Mouse (Mus musculus) spleen, adult 2 months (tissue): ENCODE data around the gene Fam83e. TPM values are rescaled to one million over a fixed set of nuclear protein-coding genes. Genes with fewer than 3 reads are reported as not detected.

ENCODE experiments used
- DNase-seq, 2 experiments: peaks; one replicate each; pipeline versions ENCODE4 v3.0.0 to v3.0.0-alpha.2; 2012 to 2021; ENCODE audit warnings: low spot score in 2 of 2, low read depth in 1 of 2
- H3K27ac ChIP-seq: fragments of 200-500 bp; 2 replicates; pipeline ENCODE4 v1.5.1; 2012; ENCODE audit warnings: low read length, inconsistent platforms; ENCODE audit not compliant: insufficient read depth
- H3K27me3 ChIP-seq: fragments of 200-500 bp; 2 replicates; pipeline ENCODE4 v1.6.1; 2012; ENCODE audit warnings: mild to moderate bottlenecking, moderate library complexity, low read length, inconsistent platforms; ENCODE audit not compliant: control insufficient read depth, insufficient read depth
- H3K36me3 ChIP-seq: fragments of 200-500 bp; 2 replicates; pipeline ENCODE4 v1.6.1; 2012; ENCODE audit warnings: mild to moderate bottlenecking, low read length, inconsistent platforms; ENCODE audit not compliant: control insufficient read depth, insufficient read depth
- H3K4me1 ChIP-seq: fragments of 200-500 bp; 2 replicates; pipeline ENCODE4 v1.6.1; 2011; ENCODE audit warnings: inconsistent platforms; ENCODE audit not compliant: control insufficient read depth, insufficient read depth, insufficient read length
- H3K4me3 ChIP-seq: fragments of 200-500 bp; 2 replicates; pipeline ENCODE4 v1.5.1; 2011; ENCODE audit warnings: mild to moderate bottlenecking, inconsistent platforms; ENCODE audit not compliant: insufficient read depth, insufficient read length; ENCODE audit errors: extremely low read depth
- CTCF ChIP-seq: fragments of 200-500 bp; IDR thresholded peaks from 2 replicates; pipeline ENCODE4 v1.5.1; 2011; ENCODE audit warnings: mild to moderate bottlenecking, inconsistent platforms; ENCODE audit not compliant: insufficient read depth, insufficient read length, insufficient replicate concordance; ENCODE audit errors: extremely low read depth
- POLR2A ChIP-seq: fragments of 200-500 bp; IDR thresholded peaks from 2 replicates; pipeline ENCODE4 v1.6.1; 2011; ENCODE audit warnings: low read depth, low read length, inconsistent platforms
- WGBS: fragments of 180-500 bp; shearing (Covaris S2); methylation state at CpG from one replicate; pipeline ENCODE4 v1.1.7; 2018; 5-methylcytosine and 5-hydroxymethylcytosine counted together
- polyA plus RNA-seq: library from polyadenylated mRNA; depleted of rRNA; stranded (reverse); fragments of >200 nt; gene quantifications from 2 replicates; pipeline ENCODE4 v1.2.3, GENCODE M21; 2012

The Fam83e gene
- polyA plus RNA-seq, 1 experiment, result 0.09 TPM

GRCm38 (mm10) chr7:45715741-45716459 is 5.1 kb upstream of the Fam83e start:
- no peak for DNase-seq
- Histone ChIP-seq H3K27ac (peak overlapping the region; percentile 48), H3K4me3 (no peak overlapping the region), H3K4me1 (peaks cover 5% of the 10 kb centered on the region; the same call in 1 of the 2 replicates), H3K27me3 (no peaks in the 10 kb centered on the region), H3K36me3 (peaks cover 36% of the 10 kb centered on the region)
- TF ChIP-seq CTCF (no peak), POLR2A (no peak)
- WGBS, result 57% methylated on average over 19 of the region's 19 CpGs

- H3K27ac ChIP-seq, result 0 out of 2 replicates have a peak overlapping the region, but pooled peaks have one; percentile 25
- no peaks in the 10 kb centered on the region for H3K27me3 ChIP-seq
- DNase-seq, result no peak
- WGBS, result 80% methylated on average over 3 of the region's 3 CpGs
- peaks cover 34% of the 10 kb centered on the region for H3K36me3 ChIP-seq
- TF ChIP-seq POLR2A, result no peak
- TF ChIP-seq CTCF, result no peak
- H3K4me1 ChIP-seq, result peaks cover 5% of the 10 kb centered on the region; the same call in 1 of the 2 replicates
- H3K4me3 ChIP-seq, result peak overlapping the region; percentile 24; the same call in 1 of the 2 replicates
These were observed 4.6 kb upstream of the Fam83e start for GRCm38 (mm10) chr7:45716460-45716857.

- H3K27me3 ChIP-seq, result no peaks in the 10 kb centered on the region
- peaks cover 5% of the 10 kb centered on the region; the same call in 1 of the 2 replicates for H3K4me1 ChIP-seq
- DNase-seq, result no peak
- TF ChIP-seq CTCF, result no peak
- no peak for TF ChIP-seq POLR2A
- peak overlapping the region; percentile 93 for H3K27ac ChIP-seq
- WGBS, result 7% methylated on average over 31 of the region's 31 CpGs
- H3K36me3 ChIP-seq, result peaks cover 31% of the 10 kb centered on the region
- peak overlapping the region; percentile 90 for H3K4me3 ChIP-seq
These were observed 3.8 kb upstream of the Fam83e start for GRCm38 (mm10) chr7:45716952-45717917.

GRCm38 (mm10) chr7:45717918-45718297 is 3.1 kb upstream of the Fam83e start, which contains the start of gene Sphk2:
TSS of gene Sphk2 (minus strand) at chr7:45718002.
- H3K4me3 ChIP-seq, result peak within 1 kb of the TSS; percentile 90
- peak; percentile 94 to 97 for DNase-seq
- TF ChIP-seq CTCF (no peak), POLR2A (peak; percentile 97)
- under 1% methylated on average over 41 of the region's 41 CpGs for WGBS
- H3K27ac ChIP-seq, result peak within 1 kb of the TSS; percentile 93
- peaks cover 24% of the 10 kb centered on the region for H3K36me3 ChIP-seq
- H3K27me3 ChIP-seq, result no peaks in the 10 kb centered on the region
- H3K4me1 ChIP-seq, result peaks cover 5% of the 10 kb centered on the region; the same call in 1 of the 2 replicates

DNA sequence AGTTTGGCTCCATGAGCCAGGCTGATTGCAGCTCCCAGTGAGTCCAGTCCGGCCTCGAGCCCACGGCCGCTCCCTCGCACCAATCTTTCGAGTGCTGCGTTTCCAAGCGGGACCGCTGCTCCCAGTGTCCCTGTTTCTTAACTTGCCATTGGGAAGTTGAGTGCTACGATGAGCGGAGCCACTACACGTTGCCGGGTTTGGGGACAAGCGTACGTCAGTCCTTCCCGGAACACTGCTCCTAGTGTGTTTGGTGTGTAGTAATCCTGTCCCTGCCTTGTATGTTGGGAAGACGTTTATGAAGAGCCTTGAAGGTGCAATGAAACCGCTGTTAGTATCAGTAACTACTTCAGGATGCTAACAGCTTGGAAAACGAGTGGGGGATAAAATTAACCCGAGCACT is 2.7 kb upstream of the Fam83e start:
- Histone ChIP-seq H3K4me3 (peak overlapping the region; percentile 90), H3K27ac (peak overlapping the region; percentile 82), H3K4me1 (peaks cover 5% of the 10 kb centered on the region; the same call in 1 of the 2 replicates), H3K36me3 (peaks cover 20% of the 10 kb centered on the region), H3K27me3 (no peaks in the 10 kb centered on the region)
- TF ChIP-seq CTCF (no peak), POLR2A (no peak)
- WGBS, result under 1% methylated on average over 20 of the region's 20 CpGs
- DNase-seq, result no peak

DNA sequence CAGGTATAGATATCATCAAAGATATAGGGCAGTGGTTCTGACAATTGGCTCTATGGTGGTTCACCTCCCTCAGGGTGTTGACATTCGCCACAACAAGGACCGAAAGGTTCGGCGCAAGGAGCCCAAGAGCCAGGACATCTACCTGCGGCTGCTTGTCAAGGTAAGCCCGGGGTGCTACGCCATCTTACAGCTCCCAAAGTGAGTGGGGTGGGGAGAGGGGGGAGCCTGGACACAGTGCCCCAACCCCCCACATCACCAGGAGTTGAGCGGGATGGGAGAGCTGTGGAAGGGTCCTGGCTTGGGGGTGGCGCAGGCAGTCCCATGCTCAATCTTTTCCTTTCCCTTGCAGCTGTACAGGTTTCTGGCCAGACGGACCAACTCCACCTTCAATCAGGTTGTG is 1.8 kb upstream of the Fam83e start:
- no peak for DNase-seq
- H3K27me3 ChIP-seq, result no peaks in the 10 kb centered on the region
- TF ChIP-seq CTCF (no peak), POLR2A (no peak)
- no peak overlapping the region for H3K4me3 ChIP-seq
- peaks cover 5% of the 10 kb centered on the region; the same call in 1 of the 2 replicates for H3K4me1 ChIP-seq
- no peak overlapping the region for H3K27ac ChIP-seq
- WGBS, result 90% methylated on average over 10 of the region's 10 CpGs
- peaks cover 24% of the 10 kb centered on the region for H3K36me3 ChIP-seq
